Mouse (Mus musculus): ENCODE data around the gene Gm10577. TPM values are rescaled to one million over a fixed set of nuclear protein-coding genes. Genes with fewer than 3 reads are reported as not detected.

Gm10577 gene
- total RNA-seq (2022), result not detected

GRCm38 (mm10) chr4:101020596-101020995 is at the start of gene Gm10577:
Gene Gm10577 (minus strand): TSS chr4:101020696.
- no peak for DNase-seq (ENCODE audit: low spot score in 2 of 2)

GRCm38 (mm10) chr4:101069154-101069971 is 48.9 kb upstream of the Gm10577 start:
- DNase-seq (ENCODE audit: low spot score in 2 of 2), result peak in 1 of 2 experiments; percentile 15

GRCm38 (mm10) chr4:101068786-101069153 is 48.3 kb upstream of the Gm10577 start, which contains the start of gene Raver2:
Gene Raver2 (plus strand): TSS chr4:101068983.
- peak; percentile 35 to 48 for DNase-seq (ENCODE audit: low spot score in 2 of 2)

GRCm38 (mm10) chr4:101066401-101066800 is 45.9 kb upstream of the Gm10577 start:
- DNase-seq (ENCODE audit: low spot score in 2 of 2), result no peak

- no peak for DNase-seq (ENCODE audit: low spot score in 2 of 2)
These were observed 41.6 kb upstream of the Gm10577 start for GRCm38 (mm10) chr4:101062146-101062545.

- no peak for DNase-seq (ENCODE audit: low spot score in 2 of 2)
These were observed 26.1 kb upstream of the Gm10577 start for GRCm38 (mm10) chr4:101046576-101046975.

- DNase-seq (ENCODE audit: low spot score in 2 of 2), result no peak
These were observed 23.7 kb upstream of the Gm10577 start for GRCm38 (mm10) chr4:101044149-101044548.

GRCm38 (mm10) chr4:101043691-101044090 is 23.2 kb upstream of the Gm10577 start:
- no peak for DNase-seq (ENCODE audit: low spot score in 2 of 2)

GRCm38 (mm10) chr4:101037156-101037555 is 16.7 kb upstream of the Gm10577 start:
- DNase-seq (ENCODE audit: low spot score in 2 of 2), result peak; percentile 52 to 56

GRCm38 (mm10) chr4:101035131-101035530 is 14.6 kb upstream of the Gm10577 start:
- DNase-seq (ENCODE audit: low spot score in 2 of 2), result no peak

- DNase-seq (ENCODE audit: low spot score in 2 of 2), result no peak
These were observed 12.6 kb upstream of the Gm10577 start for GRCm38 (mm10) chr4:101033047-101033446.

- no peak for DNase-seq (ENCODE audit: low spot score in 2 of 2)
These were observed 7.4 kb upstream of the Gm10577 start for GRCm38 (mm10) chr4:101027852-101028411.

GRCm38 (mm10) chr4:101026995-101027394 is 6.5 kb upstream of the Gm10577 start:
- DNase-seq (ENCODE audit: low spot score in 2 of 2), result no peak

- peak; percentile 73 to 74 for DNase-seq (ENCODE audit: low spot score in 2 of 2)
These were observed 6.1 kb upstream of the Gm10577 start for GRCm38 (mm10) chr4:101026566-101026965.

GRCm38 (mm10) chr4:101017806-101018205 is 2.7 kb downstream of the Gm10577 start:
- no peak for DNase-seq (ENCODE audit: low spot score in 2 of 2)

- no peak for DNase-seq (ENCODE audit: low spot score in 2 of 2)
These were observed 11.4 kb downstream of the Gm10577 start for GRCm38 (mm10) chr4:101009092-101009491.

GRCm38 (mm10) chr4:101008362-101008769 is 12.1 kb downstream of the Gm10577 start:
- DNase-seq (ENCODE audit: low spot score in 2 of 2), result no peak

GRCm38 (mm10) chr4:101002961-101003360 is 17.5 kb downstream of the Gm10577 start:
- no peak for DNase-seq (ENCODE audit: low spot score in 2 of 2)

- DNase-seq (ENCODE audit: low spot score in 2 of 2), result no peak
These were observed 19.4 kb downstream of the Gm10577 start for GRCm38 (mm10) chr4:101001073-101001472.

- DNase-seq (ENCODE audit: low spot score in 2 of 2), result no peak
These were observed 19.9 kb downstream of the Gm10577 start for GRCm38 (mm10) chr4:101000622-101001021.

GRCm38 (mm10) chr4:100998906-100999305 is 21.6 kb downstream of the Gm10577 start:
- no peak for DNase-seq (ENCODE audit: low spot score in 2 of 2)

- peak; percentile 59 to 72 for DNase-seq (ENCODE audit: low spot score in 2 of 2)
These were observed 22.4 kb downstream of the Gm10577 start for GRCm38 (mm10) chr4:100998145-100998544.

Data from layer of hippocampus, adult 8-10 months (tissue).